Mouse (Mus musculus): ENCODE data around the gene Pigp. TPM values are rescaled to one million over a fixed set of nuclear protein-coding genes. Genes with fewer than 3 reads are reported as not detected.

Gene Pigp
- total RNA-seq, 2 experiments from 2014 or later, result 118 to 127 TPM

GRCm38 (mm10) chr16:94328881-94329867, 42.5 kb downstream of the Pigp start:
- intact Hi-C loops (cut with DNase I; ENCODE audit: low total_unique reads), result no loop called here
- no peak for DNase-seq

DNA sequence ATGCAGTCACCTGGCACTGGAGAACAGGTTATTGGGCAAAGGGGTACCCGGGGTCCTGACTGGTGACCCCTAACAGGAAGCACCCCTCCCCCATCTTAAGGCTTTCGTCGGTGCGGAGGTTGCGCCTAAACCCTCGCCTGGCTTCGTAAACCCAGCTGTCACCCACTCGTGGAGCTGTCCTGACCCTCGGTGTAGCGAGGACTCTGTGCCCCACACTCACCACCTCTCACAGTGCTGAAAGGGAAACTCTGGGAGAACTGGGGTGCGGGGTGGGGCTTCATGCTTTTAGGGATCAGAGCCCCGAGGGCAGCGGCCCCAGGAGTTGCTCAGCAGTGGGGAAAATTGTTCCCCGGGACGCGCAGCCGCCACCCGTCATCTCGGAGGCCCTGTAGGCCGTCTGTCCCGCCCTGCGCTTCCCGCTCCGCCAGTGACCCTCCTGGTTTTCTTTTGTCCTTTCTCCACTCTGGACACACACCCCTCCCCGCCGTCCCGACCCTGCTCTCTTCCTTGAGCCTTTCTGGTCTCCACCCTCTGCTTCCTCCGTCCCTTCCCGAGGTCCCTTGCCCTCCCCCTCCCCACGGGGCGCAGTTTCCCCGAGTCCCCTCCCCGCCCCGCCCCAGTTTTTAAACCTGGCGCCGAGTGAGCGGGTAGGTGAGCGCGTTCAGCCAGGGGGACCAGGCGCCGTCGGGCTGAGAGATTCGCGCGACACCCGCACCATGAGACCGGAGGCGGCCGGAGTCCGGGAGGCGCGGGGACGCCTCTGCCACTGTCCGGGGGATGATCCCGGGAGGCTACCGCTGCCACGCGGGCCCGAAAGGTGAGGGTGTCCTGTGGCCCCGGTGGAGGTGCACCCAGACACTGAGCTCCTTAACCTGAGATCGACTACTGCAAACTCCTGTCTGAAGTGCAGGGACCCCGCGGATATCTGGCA, 43.6 kb downstream of the Pigp start, which contains the start of gene Ripply3:
Gene Ripply3 (plus strand): TSS at position 640 of the 931 bp plus-strand sequence.
- intact Hi-C loops (cut with DNase I; ENCODE audit: low total_unique reads), result no loop called here
- DNase-seq, result peak; percentile 47

GRCm38 (mm10) chr16:94326008-94326407, 45.6 kb downstream of the Pigp start:
- DNase-seq, result no peak
- intact Hi-C loops (cut with DNase I; ENCODE audit: low total_unique reads), result no loop called here

DNA sequence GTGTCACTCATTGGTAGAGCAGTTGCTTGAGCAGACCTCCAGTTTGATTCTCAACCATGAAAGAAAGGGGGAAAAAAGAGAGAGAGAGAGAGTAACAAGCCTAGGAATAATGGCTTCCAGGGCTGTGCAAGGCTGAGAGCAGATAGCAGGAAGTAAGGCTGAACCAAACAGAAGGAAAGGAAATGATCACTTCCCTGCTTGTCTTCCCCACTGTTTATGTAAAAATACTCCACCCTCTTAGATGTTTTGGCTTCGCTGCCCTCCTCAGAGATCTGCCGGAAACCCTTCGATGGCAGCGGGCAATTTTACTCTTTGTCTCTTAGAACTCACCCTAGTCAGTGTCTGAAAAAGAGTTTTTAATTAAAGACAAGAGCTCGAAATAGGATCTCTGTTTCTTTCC, 48.0 kb downstream of the Pigp start:
- intact Hi-C loops (cut with DNase I; ENCODE audit: low total_unique reads), result no loop called here
- no peak for DNase-seq

DNA sequence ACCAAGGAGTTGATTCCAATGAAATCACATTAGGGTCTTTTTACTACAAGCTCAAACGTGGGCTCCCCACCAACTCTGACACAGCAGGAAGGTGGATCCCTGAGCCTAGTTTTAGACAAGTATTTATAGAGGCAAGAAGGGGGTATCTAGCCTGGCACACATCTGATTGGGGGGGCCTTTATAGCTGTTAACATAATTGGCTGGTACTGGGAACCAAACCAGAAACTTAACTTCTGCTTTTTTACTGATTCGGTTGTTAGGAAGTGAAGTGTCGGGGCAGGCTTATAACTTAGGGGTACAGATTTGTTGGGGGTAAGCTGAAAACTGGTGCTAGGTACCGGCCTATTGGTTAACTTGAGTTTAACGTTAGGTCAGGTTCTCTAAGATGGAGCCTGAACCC, 51.4 kb downstream of the Pigp start:
- no peak for DNase-seq
- intact Hi-C loops (cut with DNase I; ENCODE audit: low total_unique reads), result no loop called here

- intact Hi-C loops (cut with DNase I; ENCODE audit: low total_unique reads), result no loop called here
- DNase-seq, result no peak
Observed at GRCm38 (mm10) chr16:94317752-94318151, 53.9 kb downstream of the Pigp start.

GRCm38 (mm10) chr16:94315215-94315614, 56.4 kb downstream of the Pigp start:
- DNase-seq, result no peak

GRCm38 (mm10) chr16:94314626-94315025, 57.0 kb downstream of the Pigp start:
- no peak for DNase-seq
- intact Hi-C loops (cut with DNase I; ENCODE audit: low total_unique reads), result no loop called here

More at GRCm38 (mm10) chr16:94315215-94315614, 56.4 kb downstream of the Pigp start:
- intact Hi-C loops (cut with DNase I; ENCODE audit: low total_unique reads), result no loop called here

DNA sequence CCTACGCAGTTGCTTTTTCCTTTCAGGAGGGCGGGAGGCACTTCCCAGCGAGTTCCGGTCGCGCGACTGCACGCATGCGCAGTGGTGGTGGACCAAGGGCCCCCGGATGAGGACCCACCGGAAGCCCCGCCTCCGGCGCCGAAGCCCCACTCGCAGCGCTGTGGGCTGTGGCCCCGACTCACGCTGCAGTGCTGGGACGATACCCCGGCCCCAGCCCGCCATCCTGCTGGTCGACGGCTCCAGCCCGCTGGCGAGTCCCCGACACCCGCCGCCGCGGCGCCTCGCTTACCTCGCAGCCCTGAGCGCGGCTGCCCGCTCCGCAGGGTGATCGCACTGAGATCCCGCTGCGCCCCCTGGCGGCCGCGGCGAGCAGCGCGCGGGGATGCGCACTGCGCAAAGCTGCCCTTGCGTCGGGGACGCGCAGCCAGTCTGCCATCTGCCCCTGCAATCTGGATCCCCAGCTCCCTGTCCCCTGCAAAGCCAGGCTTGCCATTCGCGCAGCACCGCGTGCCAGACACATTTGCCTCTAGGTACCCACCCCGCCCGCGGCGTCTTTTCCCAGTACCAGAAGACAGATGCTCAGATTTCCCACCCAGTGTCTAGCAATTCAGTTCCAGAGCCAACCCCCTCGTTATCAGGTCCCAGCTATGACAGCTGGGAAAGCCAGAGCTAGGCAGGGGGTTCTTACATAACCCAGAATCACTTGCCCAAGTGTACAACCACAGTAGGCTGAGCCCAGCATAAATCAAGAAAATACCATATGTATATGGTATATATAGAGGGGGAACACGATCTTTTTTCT, 58.2 kb downstream of the Pigp start, which contains the start of gene Hlcs:
Gene Hlcs (minus strand): TSS at position 343 of the 802 bp plus-strand sequence.
- DNase-seq, result peak; percentile 99
- intact Hi-C loops (cut with DNase I; ENCODE audit: low total_unique reads), result no loop called here

GRCm38 (mm10) chr16:94312663-94313228, 58.9 kb downstream of the Pigp start:
- DNase-seq, result peak; percentile 81
- intact Hi-C loops (cut with DNase I; ENCODE audit: low total_unique reads), result no loop called here

DNA sequence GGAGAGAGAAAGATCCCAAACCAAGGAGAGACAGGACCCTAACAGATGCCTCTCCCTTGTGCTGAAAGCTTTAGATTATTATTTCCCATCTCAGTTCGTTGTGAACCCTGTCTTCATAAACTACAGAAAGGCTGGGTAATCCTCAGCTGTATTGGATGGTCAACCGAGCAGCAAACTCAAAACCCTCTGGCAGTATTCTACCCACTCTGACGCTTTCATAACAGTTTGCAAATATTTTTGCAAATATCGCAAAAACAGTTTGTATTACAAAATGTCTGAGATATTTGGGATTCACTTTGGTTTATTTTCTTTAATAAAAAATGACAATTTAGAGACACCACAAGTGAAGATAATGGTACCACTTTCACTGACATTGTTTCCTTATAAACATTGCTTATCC, 59.7 kb downstream of the Pigp start:
- no peak for DNase-seq
- intact Hi-C loops (cut with DNase I; ENCODE audit: low total_unique reads), result no loop called here

DNA sequence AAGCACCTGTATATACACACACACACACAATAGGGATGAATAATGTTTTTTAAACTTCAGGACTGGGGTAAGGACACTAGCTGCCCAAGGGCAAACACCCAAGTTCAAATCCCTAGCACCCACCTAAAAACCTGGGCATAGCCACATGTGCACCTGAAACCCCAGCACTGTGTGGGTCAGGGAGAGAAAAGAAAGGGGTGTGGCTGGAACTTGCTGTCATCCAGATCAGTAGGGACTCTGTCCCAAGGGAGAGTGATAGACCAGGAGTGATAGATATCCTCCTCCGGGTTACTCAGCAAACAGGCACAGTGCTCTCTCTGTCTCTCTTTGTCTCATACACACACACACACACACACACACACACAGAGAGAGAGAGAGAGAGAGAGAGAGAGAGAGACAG, 60.2 kb downstream of the Pigp start:
- no peak for DNase-seq
- intact Hi-C loops (cut with DNase I; ENCODE audit: low total_unique reads), result no loop called here

GRCm38 (mm10) chr16:94309025-94309424, 62.6 kb downstream of the Pigp start:
- intact Hi-C loops (cut with DNase I; ENCODE audit: low total_unique reads), result loop anchor here (5.0 kb wide), 1 partner anchor 37 kb away; no protein-coding TSS in a partner anchor
- no peak for DNase-seq

Other genes with a start within 250 kb of the Pigp start
- 1 to 10 TPM; 5.8 to 6.6 TPM for gene Hlcs, start 58.3 kb downstream of the Pigp start, total RNA-seq (2021)
- gene Ripply3, start 43.4 kb downstream of the Pigp start, total RNA-seq (2021), result 1 to 10 TPM; 1.8 to 2.0 TPM
- 10 to 100 TPM; 64.0 to 71.5 TPM for gene Ttc3, start 1.2 kb downstream of the Pigp start, total RNA-seq (2021)
- 10 to 100 TPM; 11.8 to 14.9 TPM for gene Vps26c, start 155.0 kb upstream of the Pigp start, total RNA-seq (2021)
- gene Dyrk1a, start 198.2 kb upstream of the Pigp start, total RNA-seq (2021), result 10 to 100 TPM; 60.6 to 66.2 TPM

Data from gastrocnemius, postnatal 14 days (tissue).